Mouse (Mus musculus) left cerebral cortex, adult 18-20 months (tissue): ENCODE results near the gene D930048N14Rik. TPM values are rescaled to one million over a fixed set of nuclear protein-coding genes. Genes with fewer than 3 reads are reported as not detected.
"Not testable (repeated sequence)": the region's sequence is repeated elsewhere in the genome, so short reads cannot be mapped to it uniquely, and the experiment has no call there.

Experiments used
- DNase-seq, 2 experiments: peaks; one replicate each; pipeline ENCODE4 v3.0.0; 2021 to 2022; ENCODE audit warnings: low spot score in 2 of 2, mixed read lengths in 1 of 2
- long read RNA-seq, 2 experiments: library from polyadenylated mRNA; stranded (forward); transcript quantifications; one replicate each; pipeline ENCODE4 v2.0.0; 2021
- total RNA-seq, 2 experiments: library from RNA; stranded (reverse); gene quantifications; 2 replicates each; pipeline ENCODE4 v1.2.3; 2021

Gene D930048N14Rik
- 1 to 10 TPM; 2.1 to 2.2 TPM for total RNA-seq
- long read RNA-seq, experiment 1, partial matches to known transcripts = 1 of 4 reads
- long read RNA-seq, experiment 1, other reads (novel, unspliced or antisense) = 2 of 4 reads
- long read RNA-seq, experiment 2, partial matches to known transcripts = 0 of 2 reads
- long read RNA-seq, experiment 2, other reads (novel, unspliced or antisense) = 0 of 2 reads

GRCm38 (mm10) chr11:51650691-51651515 is at the start of gene D930048N14Rik, which contains the start of gene N4bp3:
TSS of gene D930048N14Rik (plus strand) at chr11:51650954.
TSS of gene N4bp3 (minus strand) at chr11:51650842.
- peak; percentile 31 to 38 for DNase-seq

GRCm38 (mm10) chr11:51602253-51602652 is 48.5 kb upstream of the D930048N14Rik start:
- DNase-seq = peak in 1 of 2 experiments; percentile 28

GRCm38 (mm10) chr11:51605602-51606446 is 44.9 kb upstream of the D930048N14Rik start:
- DNase-seq = peak; percentile 70 to 78

- DNase-seq = peak; percentile 97 to 98
Measured at GRCm38 (mm10) chr11:51606447-51607095, 44.2 kb upstream of the D930048N14Rik start, which contains the start of gene Hnrnpab. TSS of gene Hnrnpab (minus strand) at chr11:51606847.

- no peak for DNase-seq
Measured at GRCm38 (mm10) chr11:51607096-51607738, 43.5 kb upstream of the D930048N14Rik start.

GRCm38 (mm10) chr11:51609266-51609909 is 41.4 kb upstream of the D930048N14Rik start:
- no peak for DNase-seq

- not testable (repeated sequence) for DNase-seq
Measured at GRCm38 (mm10) chr11:51609940-51610339, 40.8 kb upstream of the D930048N14Rik start.

- no peak for DNase-seq
Measured at GRCm38 (mm10) chr11:51614256-51614655, 36.5 kb upstream of the D930048N14Rik start.

GRCm38 (mm10) chr11:51615129-51615528 is 35.6 kb upstream of the D930048N14Rik start:
- no peak for DNase-seq

- peak; percentile 36 to 40 for DNase-seq
Measured at GRCm38 (mm10) chr11:51615601-51616000, 35.2 kb upstream of the D930048N14Rik start.

GRCm38 (mm10) chr11:51616113-51616512 is 34.6 kb upstream of the D930048N14Rik start:
- not testable (repeated sequence) for DNase-seq

GRCm38 (mm10) chr11:51617693-51618092 is 33.1 kb upstream of the D930048N14Rik start:
- peak; percentile 71 to 79 for DNase-seq

GRCm38 (mm10) chr11:51618894-51619408 is 31.8 kb upstream of the D930048N14Rik start:
- no peak for DNase-seq

- DNase-seq = peak; percentile 82 to 87
Measured at GRCm38 (mm10) chr11:51619409-51620060, 31.2 kb upstream of the D930048N14Rik start, which contains the start of gene Nhp2. TSS of gene Nhp2 (plus strand) at chr11:51619735.

- no peak for DNase-seq
Measured at GRCm38 (mm10) chr11:51620084-51620483, 30.7 kb upstream of the D930048N14Rik start.

GRCm38 (mm10) chr11:51621776-51622175 is 29.0 kb upstream of the D930048N14Rik start:
- DNase-seq = no peak

GRCm38 (mm10) chr11:51622971-51623491 is 27.7 kb upstream of the D930048N14Rik start:
- DNase-seq = peak; percentile 76 to 85

- DNase-seq = no peak
Measured at GRCm38 (mm10) chr11:51625187-51625820, 25.4 kb upstream of the D930048N14Rik start.
